ENCODE assay signal across 19 mouse cellular contexts in genomic region chr4:132253128-132253527, GRCm38 (mm10). TPM values are rescaled to one million over a fixed set of nuclear protein-coding genes. Genes with fewer than 3 reads are reported as not detected.
"Had no signal": no experiment of that assay in that cellular context is flagged by ENCODE, and none has a peak within 500 bp of the region (broad histone marks: within the 10 kb centered on the region; RNA-seq: fewer than 3 reads in every experiment).

No protein-coding gene starts in this region.

- H3K4me3 ChIP-seq: limb, embryonic 13.5 days; midbrain, embryonic 10.5 days; myocyte; neural tube, embryonic 15.5 days had no signal

- H3K9ac ChIP-seq: limb, embryonic 13.5 days; liver, embryonic 14.5 days; neural tube, embryonic 15.5 days had no signal

- H3K4me2 ChIP-seq: limb, embryonic 13.5 days; neural tube, embryonic 15.5 days had no signal

- H3K9me3 ChIP-seq: limb, embryonic 13.5 days; midbrain, embryonic 10.5 days; neural tube, embryonic 15.5 days had no signal

- H3K27ac ChIP-seq: limb, embryonic 13.5 days; liver, embryonic 14.5 days; midbrain, embryonic 10.5 days; neural tube, embryonic 15.5 days had no signal

- H3K27me3 ChIP-seq: limb, embryonic 13.5 days; neural tube, embryonic 15.5 days had no signal

- H3K4me1 ChIP-seq: limb, embryonic 13.5 days; midbrain, embryonic 10.5 days; neural tube, embryonic 15.5 days had no signal

- DNase-seq: kidney, adult 2 months; kidney, postnatal 36 days; layer of hippocampus, adult 9-11 months; layer of hippocampus, postnatal 36 days; left cerebral cortex, postnatal 4 days; lung, adult 2 months; lung, postnatal 10 days; lung, postnatal 4 days; midbrain, embryonic 14.5 days; right cerebral cortex, adult 18-20 months; right cerebral cortex, postnatal 25 days; thymus, postnatal 14 days had no signal

RNA-seq across cellular contexts. Expression of gene Rab42, which starts 50.1 kb away (rescaled TPM):
- total RNA-seq: liver, adult 2 months; megakaryocyte, adult 5-6 weeks had no signal
- polyA plus RNA-seq: liver, adult 2 months had no signal
